Mouse (Mus musculus) mesoderm, embryonic 11.5 days (tissue): ENCODE results near the gene Ist1.

ENCODE experiments used
- DNase-seq: peaks from one replicate; pipeline ENCODE4 v3.0.0-alpha.2; 2012; ENCODE audit warnings: low read depth, low spot score

Gene Ist1

DNA sequence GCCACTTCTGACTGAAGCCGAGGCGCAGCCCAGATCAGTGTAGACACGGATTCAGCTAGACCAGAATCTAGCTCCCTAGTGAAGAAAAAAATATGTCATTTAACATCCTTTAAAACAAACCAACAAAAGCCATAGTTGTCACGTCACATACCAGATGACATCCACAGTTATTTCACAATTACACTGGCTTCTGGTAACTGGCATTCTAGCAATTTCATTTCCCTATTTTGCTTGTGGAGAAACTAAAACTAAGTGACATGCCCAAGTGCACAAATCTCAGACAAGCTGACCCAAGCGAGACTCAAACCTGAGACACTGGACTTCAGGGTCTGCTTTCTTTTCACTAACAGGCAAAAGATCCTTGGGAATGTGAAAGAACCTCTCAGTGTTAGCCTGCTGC, 10.9 kb downstream of the Ist1 start:
- no peak for DNase-seq

GRCm38 (mm10) chr8:109681535-109681934, 11.5 kb downstream of the Ist1 start:
- DNase-seq: no peak

GRCm38 (mm10) chr8:109675896-109676643, 17.0 kb downstream of the Ist1 start:
- no peak for DNase-seq

DNA sequence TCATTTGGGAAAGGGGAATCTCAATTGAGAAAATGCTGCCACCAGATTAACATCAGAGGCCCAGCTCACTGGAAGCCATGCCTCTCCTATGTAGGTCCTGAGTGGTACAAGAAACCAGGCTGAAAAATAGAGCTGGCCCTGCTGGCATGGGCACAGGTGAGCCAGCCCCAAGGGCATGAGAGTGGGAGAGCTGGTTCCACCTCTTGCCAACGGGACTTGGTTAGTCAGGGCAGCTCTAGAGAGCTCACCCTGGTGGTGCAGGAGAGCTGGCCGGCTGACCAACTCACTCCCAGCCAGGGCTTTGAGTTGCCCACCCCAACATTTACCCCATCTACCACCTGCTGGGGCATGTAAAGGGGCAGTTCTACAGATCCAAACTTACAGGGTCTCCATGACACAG, 19.5 kb downstream of the Ist1 start:
- DNase-seq: no peak

DNA sequence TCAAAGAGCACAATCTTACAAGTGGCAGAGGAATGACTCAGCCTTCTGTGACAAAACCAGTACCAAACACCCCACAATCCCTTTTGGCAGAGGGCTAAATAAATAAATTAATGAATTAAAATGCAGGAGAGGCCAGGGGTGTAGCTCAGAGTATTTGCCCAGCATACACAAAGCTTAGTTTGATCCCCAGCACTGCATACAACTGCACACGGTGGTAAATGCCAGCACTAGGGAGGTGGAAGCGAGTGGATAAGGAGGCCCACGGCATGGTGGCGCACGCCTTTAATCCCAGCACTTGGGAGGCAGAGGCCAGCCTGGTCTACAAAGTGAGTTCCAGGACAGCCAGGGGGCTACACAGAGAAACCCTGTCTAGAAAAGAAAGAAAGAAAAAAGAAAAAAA, 20.4 kb downstream of the Ist1 start:
- no peak for DNase-seq

DNA sequence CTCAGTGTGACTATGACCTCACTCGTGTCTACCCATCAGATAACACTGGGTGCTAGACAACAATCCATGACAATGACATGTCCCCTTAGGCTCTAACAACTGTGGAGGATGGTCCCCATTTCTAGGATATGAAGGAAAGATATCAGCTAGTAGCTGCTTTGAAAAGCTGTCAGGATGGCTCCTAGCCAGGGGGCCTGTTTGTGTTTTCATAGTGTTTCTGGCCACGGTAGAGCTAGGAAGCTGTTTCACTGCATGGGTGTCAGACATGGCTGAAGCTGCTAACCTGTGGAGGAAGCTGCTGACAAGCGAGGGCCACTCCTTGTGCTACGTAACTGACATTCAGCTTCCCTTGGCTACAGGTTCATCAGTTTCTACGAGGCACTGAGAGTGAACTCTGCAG, 26.4 kb downstream of the Ist1 start:
- no peak for DNase-seq

DNA sequence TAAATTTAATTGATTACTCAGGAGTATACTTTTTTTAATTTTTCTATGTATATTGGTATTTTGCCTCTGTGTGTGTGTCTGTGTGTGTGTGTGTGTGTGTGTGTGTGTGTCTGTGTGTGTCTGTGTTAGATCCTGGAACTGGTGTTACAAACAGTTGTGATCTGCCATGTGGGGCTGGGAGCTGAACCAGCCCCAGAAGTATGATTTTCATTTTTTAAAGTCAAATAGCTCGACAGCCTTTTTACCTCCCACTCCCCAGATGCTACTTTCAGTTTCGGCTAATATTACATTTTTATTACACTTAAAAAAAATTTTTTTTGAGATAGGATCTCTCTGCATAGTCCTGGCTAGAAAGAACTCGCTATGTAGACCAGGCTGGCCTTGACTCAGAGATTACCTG, 30.7 kb downstream of the Ist1 start:
- DNase-seq: no peak

- no peak for DNase-seq
Measured at GRCm38 (mm10) chr8:109656860-109657259, 36.2 kb downstream of the Ist1 start.

GRCm38 (mm10) chr8:109650801-109651200, 42.3 kb downstream of the Ist1 start:
- no peak for DNase-seq

GRCm38 (mm10) chr8:109648469-109648868, 44.6 kb downstream of the Ist1 start:
- DNase-seq: no peak

- DNase-seq: no peak
Measured at GRCm38 (mm10) chr8:109647331-109647730, 45.7 kb downstream of the Ist1 start.

- DNase-seq: no peak
Measured at GRCm38 (mm10) chr8:109641236-109641635, 51.8 kb downstream of the Ist1 start.

- no peak for DNase-seq
Measured at GRCm38 (mm10) chr8:109640410-109640809, 52.6 kb downstream of the Ist1 start.

DNA sequence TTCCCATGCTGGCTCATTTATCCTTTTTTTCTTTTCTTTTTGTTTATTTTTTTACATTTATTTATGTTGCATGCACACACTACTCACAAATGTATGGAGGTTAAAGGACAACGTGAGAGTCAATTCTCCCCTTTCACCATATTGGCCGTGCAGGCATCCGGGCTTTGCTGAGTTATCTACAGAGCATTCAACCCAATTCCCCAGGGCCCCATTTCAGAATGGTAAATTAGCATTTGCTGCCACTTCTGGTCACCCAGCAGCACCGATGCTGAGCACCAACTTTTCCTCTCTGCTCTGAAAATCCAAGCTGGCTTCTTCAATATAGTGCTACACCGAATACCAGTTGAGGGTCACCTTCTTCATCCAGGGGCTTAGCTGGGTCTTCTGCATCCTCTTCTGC, 54.2 kb downstream of the Ist1 start:
- DNase-seq: peak; percentile 14

- no peak for DNase-seq
Measured at GRCm38 (mm10) chr8:109635146-109635545, 57.9 kb downstream of the Ist1 start.

GRCm38 (mm10) chr8:109632498-109632897, 60.6 kb downstream of the Ist1 start:
- no peak for DNase-seq

DNA sequence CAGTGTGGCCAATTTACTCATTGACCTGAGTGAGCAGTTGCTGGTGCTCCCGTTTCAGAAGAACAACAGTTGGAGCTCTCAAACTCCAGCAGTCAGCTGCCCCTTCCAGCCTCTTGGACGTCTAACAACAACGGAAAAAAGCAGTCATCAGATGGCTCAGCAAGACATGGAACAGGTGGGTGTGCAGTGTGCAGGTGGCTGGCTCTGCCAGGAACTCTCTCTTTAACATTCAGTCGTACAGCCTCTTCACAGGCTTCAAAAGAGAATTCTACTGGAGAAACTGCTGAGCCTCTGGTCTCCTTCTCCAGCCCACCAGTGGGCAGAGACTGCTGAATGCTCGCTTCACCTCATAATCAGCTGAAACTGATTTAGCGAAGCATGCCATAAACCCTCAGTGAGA, 64.4 kb downstream of the Ist1 start:
- no peak for DNase-seq
